Mouse (Mus musculus): ENCODE data around the gene Ogg1. TPM values are rescaled to one million over a fixed set of nuclear protein-coding genes. Genes with fewer than 3 reads are reported as not detected.
"Not testable (repeated sequence)": the region's sequence is repeated elsewhere in the genome, so short reads cannot be mapped to it uniquely, and the experiment has no call there.

The Ogg1 gene
- polyA plus RNA-seq, 1 experiment from 2014 or later = 13.8 TPM

DNA sequence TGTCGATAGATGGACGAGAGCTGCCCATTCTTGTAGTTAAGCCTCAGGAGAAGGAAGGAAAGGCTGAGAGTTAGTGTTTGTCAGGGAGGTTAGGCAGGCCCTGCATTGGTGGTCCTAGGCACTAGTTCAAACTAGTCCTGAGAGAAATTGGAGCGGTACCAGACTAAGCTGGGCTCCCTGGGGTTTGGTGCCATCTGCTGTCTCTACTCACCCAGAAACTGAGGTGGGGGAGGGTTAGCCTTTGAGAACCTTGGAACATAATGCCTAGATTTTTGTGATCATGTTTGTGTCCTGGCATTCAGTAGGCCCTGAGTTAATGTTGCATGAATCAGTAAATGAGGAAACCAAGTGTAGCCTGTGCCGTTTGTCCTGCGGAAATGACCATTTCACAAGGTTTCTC, 18.6 kb upstream of the Ogg1 start:
- WGBS = 40% methylated on average over 5 of the region's 5 CpGs
- DNase-seq (ENCODE audit: low spot score, missing footprints) = no peak
- Histone ChIP-seq H3K4me1 (ENCODE audit: control insufficient read depth, insufficient read depth, low read length) (peaks cover 15% of the 10 kb centered on the region), H3K27ac (ENCODE audit: low read depth, low read length) (no peak overlapping the region), H3K36me3 (ENCODE audit: control insufficient read depth, insufficient read depth, low read length) (peaks cover 3% of the 10 kb centered on the region; the same call in 1 of the 2 replicates), H3K4me3 (ENCODE audit: low read depth, low read length) (peak overlapping the region; percentile 97), H3K4me2 (peak overlapping the region; percentile 98), H3K9ac (ENCODE audit: low read length) (peak overlapping the region; percentile 93), H3K9me3 (ENCODE audit: control insufficient read depth, low read length) (no peaks in the 10 kb centered on the region), H3K27me3 (ENCODE audit: control insufficient read depth, insufficient read depth, low read length) (no peaks in the 10 kb centered on the region)
- no peak for ATAC-seq (ENCODE audit: low FRiP score)

DNA sequence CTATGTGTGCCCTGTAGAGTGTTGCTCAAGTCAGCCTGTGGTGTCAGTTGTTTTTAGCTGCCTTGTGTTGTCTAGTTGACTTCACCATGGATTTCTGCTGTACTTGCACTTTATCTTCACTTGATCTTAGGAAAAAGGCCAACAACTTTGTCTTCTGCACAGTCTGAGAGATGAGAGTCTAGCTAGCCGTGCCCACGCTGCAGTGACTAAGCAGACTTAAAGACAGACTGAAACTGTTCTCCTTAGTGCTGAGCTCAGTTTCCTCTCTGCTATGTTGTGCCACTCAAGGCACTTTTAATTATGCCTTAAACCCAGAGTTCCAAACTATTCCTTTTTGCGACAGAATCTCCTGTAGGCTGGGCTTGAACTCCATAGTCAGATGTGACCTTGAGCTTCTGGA, 10.8 kb upstream of the Ogg1 start:
- Histone ChIP-seq H3K4me3 (ENCODE audit: low read depth, low read length) (no peak overlapping the region), H3K27ac (ENCODE audit: low read depth, low read length) (no peak overlapping the region), H3K27me3 (ENCODE audit: control insufficient read depth, insufficient read depth, low read length) (no peaks in the 10 kb centered on the region), H3K4me2 (no peak overlapping the region), H3K4me1 (ENCODE audit: control insufficient read depth, insufficient read depth, low read length) (no peaks in the 10 kb centered on the region), H3K9me3 (ENCODE audit: control insufficient read depth, low read length) (no peaks in the 10 kb centered on the region), H3K36me3 (ENCODE audit: control insufficient read depth, insufficient read depth, low read length) (peaks cover 58% of the 10 kb centered on the region), H3K9ac (ENCODE audit: low read length) (no peak overlapping the region)
- WGBS = 95% methylated on average over 3 of the region's 3 CpGs
- DNase-seq (ENCODE audit: low spot score, missing footprints) = no peak
- ATAC-seq (ENCODE audit: low FRiP score) = no peak

DNA sequence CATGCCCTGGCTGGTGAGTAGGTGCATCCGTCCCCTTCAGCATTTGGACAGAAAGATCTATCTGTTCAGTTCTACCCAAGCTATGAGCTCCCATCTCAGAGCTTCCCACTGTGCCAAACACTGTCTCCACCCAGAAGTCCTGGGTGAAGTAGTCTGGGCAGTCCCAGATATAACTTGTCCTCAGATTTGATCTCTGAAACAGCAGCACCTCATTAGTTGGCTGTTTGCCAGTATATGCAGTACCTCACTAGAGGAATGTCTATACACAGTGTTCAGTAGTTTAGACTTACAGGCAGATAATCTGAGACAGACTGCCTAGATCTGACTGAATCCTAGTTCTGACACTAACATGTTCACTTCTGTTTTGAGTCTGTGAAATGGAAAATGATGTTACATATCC, 2.6 kb downstream of the Ogg1 start:
- no peak overlapping the region for H3K9ac ChIP-seq (ENCODE audit: low read length)
- no peak overlapping the region for H3K27ac ChIP-seq (ENCODE audit: low read depth, low read length)
- WGBS = 90% methylated on average over 1 of the region's 1 CpGs
- H3K36me3 ChIP-seq (ENCODE audit: control insufficient read depth, insufficient read depth, low read length) = peaks cover 3% of the 10 kb centered on the region
- H3K27me3 ChIP-seq (ENCODE audit: control insufficient read depth, insufficient read depth, low read length) = no peaks in the 10 kb centered on the region
- peaks cover 7% of the 10 kb centered on the region; the same call in 1 of the 2 replicates for H3K4me1 ChIP-seq (ENCODE audit: control insufficient read depth, insufficient read depth, low read length)
- DNase-seq (ENCODE audit: low spot score, missing footprints) (peak; percentile 28), ATAC-seq (ENCODE audit: low FRiP score) (no peak)
- H3K4me2 ChIP-seq = no peak overlapping the region
- H3K9me3 ChIP-seq (ENCODE audit: control insufficient read depth, low read length) = no peaks in the 10 kb centered on the region
- no peak overlapping the region for H3K4me3 ChIP-seq (ENCODE audit: low read depth, low read length)

DNA sequence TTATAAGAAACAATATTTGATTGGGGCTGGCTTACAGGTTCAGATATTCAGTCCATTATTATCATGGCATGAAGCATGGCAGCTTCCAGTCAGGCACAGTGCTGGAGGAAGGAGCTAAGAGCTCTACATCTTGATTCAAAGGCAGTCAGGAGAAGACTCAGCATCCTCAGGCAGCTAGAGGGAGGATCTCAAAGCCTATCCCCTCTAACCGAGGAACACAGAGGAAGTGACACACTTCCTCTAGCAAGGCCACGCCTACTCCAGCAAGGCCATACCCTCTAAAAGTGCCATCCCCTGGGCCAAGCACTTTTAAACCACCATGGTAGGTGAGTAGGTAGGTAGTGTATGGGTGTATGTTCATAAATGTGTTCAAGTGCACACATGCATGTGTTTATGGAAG, 3.8 kb downstream of the Ogg1 start:
- Histone ChIP-seq H3K4me3 (ENCODE audit: low read depth, low read length) (no peak overlapping the region), H3K4me1 (ENCODE audit: control insufficient read depth, insufficient read depth, low read length) (peaks cover 7% of the 10 kb centered on the region; the same call in 1 of the 2 replicates), H3K9ac (ENCODE audit: low read length) (no peak overlapping the region), H3K27me3 (ENCODE audit: control insufficient read depth, insufficient read depth, low read length) (no peaks in the 10 kb centered on the region), H3K9me3 (ENCODE audit: control insufficient read depth, low read length) (no peaks in the 10 kb centered on the region), H3K36me3 (ENCODE audit: control insufficient read depth, insufficient read depth, low read length) (peaks cover 2% of the 10 kb centered on the region; the same call in 1 of the 2 replicates), H3K4me2 (no peak overlapping the region), H3K27ac (ENCODE audit: low read depth, low read length) (no peak overlapping the region)
- no peak for DNase-seq (ENCODE audit: low spot score, missing footprints)
- ATAC-seq (ENCODE audit: low FRiP score) = no peak
- WGBS = 71% methylated on average over 2 of the region's 2 CpGs

DNA sequence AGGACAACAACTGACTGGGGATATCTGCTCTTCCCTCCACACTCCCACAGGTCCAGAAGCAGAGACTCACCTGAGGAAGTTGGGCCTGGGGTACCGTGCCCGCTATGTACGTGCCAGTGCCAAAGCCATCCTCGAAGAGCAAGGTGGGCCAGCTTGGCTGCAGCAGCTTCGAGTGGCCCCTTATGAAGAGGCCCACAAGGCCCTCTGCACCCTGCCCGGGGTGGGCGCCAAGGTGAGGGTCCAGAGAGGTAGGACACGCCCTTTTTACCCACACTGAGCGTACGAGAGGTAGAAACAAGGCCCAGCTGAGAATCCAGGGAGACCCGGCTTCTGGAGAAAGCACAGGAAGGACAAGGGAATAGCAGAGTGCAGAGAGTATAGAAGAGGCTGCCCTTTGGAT, 4.9 kb downstream of the Ogg1 start:
- no peak overlapping the region for H3K4me3 ChIP-seq (ENCODE audit: low read depth, low read length)
- 91% methylated on average over 11 of the region's 11 CpGs for WGBS
- no peaks in the 10 kb centered on the region for H3K9me3 ChIP-seq (ENCODE audit: control insufficient read depth, low read length)
- peaks cover 5% of the 10 kb centered on the region; the same call in 1 of the 2 replicates for H3K4me1 ChIP-seq (ENCODE audit: control insufficient read depth, insufficient read depth, low read length)
- no peak overlapping the region for H3K27ac ChIP-seq (ENCODE audit: low read depth, low read length)
- H3K4me2 ChIP-seq = no peak overlapping the region
- DNase-seq (ENCODE audit: low spot score, missing footprints) = peak; percentile 26
- no peak overlapping the region for H3K9ac ChIP-seq (ENCODE audit: low read length)
- ATAC-seq (ENCODE audit: low FRiP score) = no peak
- H3K36me3 ChIP-seq (ENCODE audit: control insufficient read depth, insufficient read depth, low read length) = peaks cover 5% of the 10 kb centered on the region; the same call in 1 of the 2 replicates
- H3K27me3 ChIP-seq (ENCODE audit: control insufficient read depth, insufficient read depth, low read length) = no peaks in the 10 kb centered on the region

DNA sequence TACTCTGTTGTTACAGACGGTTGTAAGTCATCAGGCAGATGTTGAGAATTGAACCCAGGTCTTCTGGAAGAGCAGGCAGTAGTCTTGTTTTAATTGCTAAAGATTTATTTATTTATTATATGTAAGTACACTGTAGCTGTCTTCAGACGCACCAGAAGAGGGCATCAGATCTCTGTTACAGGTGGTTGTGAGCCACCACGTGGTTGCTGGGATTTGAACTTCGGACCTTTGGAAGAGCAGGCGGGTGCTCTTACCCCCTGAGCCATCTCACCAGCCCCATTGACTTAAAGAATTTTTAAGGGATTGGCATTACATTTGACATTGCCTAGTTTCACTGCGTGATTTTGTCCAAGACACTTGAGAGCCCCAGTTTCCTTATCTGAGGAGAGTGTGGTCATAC, 6.0 kb downstream of the Ogg1 start:
- H3K4me3 ChIP-seq (ENCODE audit: low read depth, low read length); H3K36me3 ChIP-seq (ENCODE audit: control insufficient read depth, insufficient read depth, low read length); H3K9me3 ChIP-seq (ENCODE audit: control insufficient read depth, low read length); ATAC-seq (ENCODE audit: low FRiP score); H3K27ac ChIP-seq (ENCODE audit: low read depth, low read length); H3K4me1 ChIP-seq (ENCODE audit: control insufficient read depth, insufficient read depth, low read length); H3K27me3 ChIP-seq (ENCODE audit: control insufficient read depth, insufficient read depth, low read length); H3K9ac ChIP-seq (ENCODE audit: low read length); H3K4me2 ChIP-seq: not testable (repeated sequence)
- 74% methylated on average over 6 of the region's 6 CpGs for WGBS
- peak; percentile 45 for DNase-seq (ENCODE audit: low spot score, missing footprints)

DNA sequence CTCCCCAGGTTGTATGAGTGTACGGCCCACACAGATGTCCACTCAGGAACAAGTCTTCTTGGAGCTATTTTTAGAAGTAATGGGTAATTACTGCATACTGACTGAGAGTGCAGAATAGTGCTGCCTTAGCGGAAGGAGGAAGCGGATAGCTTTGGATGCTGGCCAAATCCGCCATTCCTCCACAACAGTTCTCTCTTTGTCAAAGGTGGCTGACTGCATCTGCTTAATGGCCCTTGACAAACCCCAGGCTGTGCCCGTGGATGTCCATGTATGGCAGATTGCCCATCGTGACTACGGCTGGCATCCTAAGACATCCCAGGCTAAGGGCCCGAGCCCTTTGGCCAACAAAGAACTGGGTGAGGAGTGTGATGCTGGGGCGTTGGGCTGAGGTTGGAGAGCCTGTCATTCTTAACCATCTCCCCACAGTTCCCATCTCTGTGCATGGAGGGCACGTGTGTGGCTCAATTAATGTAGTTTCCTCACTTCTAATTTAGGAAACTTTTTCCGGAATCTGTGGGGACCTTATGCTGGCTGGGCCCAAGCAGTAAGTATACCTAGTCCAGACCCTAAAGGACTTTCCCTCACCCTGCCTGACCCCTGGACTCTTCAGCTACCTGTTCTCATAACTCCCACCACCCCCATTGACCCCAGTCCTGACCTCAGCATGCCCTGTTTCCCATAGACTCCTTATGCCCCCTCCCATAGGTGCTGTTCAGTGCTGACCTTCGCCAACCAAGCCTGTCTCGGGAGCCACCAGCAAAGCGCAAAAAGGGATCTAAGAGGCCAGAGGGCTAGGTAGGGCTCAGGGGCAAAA, 6.6 kb downstream of the Ogg1 start:
- no peak for ATAC-seq (ENCODE audit: low FRiP score)
- no peak overlapping the region for H3K27ac ChIP-seq (ENCODE audit: low read depth, low read length)
- H3K27me3 ChIP-seq (ENCODE audit: control insufficient read depth, insufficient read depth, low read length) = no peaks in the 10 kb centered on the region
- H3K4me1 ChIP-seq (ENCODE audit: control insufficient read depth, insufficient read depth, low read length) = no peaks in the 10 kb centered on the region
- peaks cover 5% of the 10 kb centered on the region; the same call in 1 of the 2 replicates for H3K36me3 ChIP-seq (ENCODE audit: control insufficient read depth, insufficient read depth, low read length)
- no peak overlapping the region for H3K9ac ChIP-seq (ENCODE audit: low read length)
- 88% methylated on average over 14 of the region's 14 CpGs for whole genome bisulfite sequencing
- no peaks in the 10 kb centered on the region for H3K9me3 ChIP-seq (ENCODE audit: control insufficient read depth, low read length)
- no peak overlapping the region for H3K4me2 ChIP-seq
- no peak overlapping the region for H3K4me3 ChIP-seq (ENCODE audit: low read depth, low read length)
- DNase-seq (ENCODE audit: low spot score, missing footprints) = peak; percentile 73

DNA sequence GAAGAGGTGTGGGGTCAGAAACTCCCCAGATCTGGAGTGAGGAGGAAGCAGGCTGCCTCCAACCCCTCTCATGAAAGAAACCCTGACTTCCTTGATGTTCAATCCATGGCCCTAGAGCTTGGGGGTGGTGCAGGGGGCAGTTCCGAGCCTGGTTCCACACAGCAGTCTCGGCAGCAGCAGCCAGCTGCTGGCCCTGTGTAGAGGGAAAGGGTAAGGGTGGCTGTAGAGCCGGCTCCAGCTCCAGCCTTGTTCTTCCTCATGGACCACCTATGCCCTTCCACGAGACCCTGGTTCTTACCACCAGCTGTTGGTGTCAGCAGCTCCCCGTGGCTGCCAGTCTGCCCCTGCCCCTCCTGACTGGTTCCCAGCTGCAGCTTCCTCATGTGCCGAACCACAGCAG, 7.4 kb downstream of the Ogg1 start:
- no peak for DNase-seq (ENCODE audit: low spot score, missing footprints)
- WGBS = 82% methylated on average over 6 of the region's 6 CpGs
- Histone ChIP-seq H3K9me3 (ENCODE audit: control insufficient read depth, low read length) (no peaks in the 10 kb centered on the region), H3K27ac (ENCODE audit: low read depth, low read length) (no peak overlapping the region), H3K4me2 (no peak overlapping the region), H3K9ac (ENCODE audit: low read length) (no peak overlapping the region), H3K4me1 (ENCODE audit: control insufficient read depth, insufficient read depth, low read length) (no peaks in the 10 kb centered on the region), H3K27me3 (ENCODE audit: control insufficient read depth, insufficient read depth, low read length) (no peaks in the 10 kb centered on the region), H3K4me3 (ENCODE audit: low read depth, low read length) (no peak overlapping the region), H3K36me3 (ENCODE audit: control insufficient read depth, insufficient read depth, low read length) (peaks cover 5% of the 10 kb centered on the region; the same call in 1 of the 2 replicates)
- no peak for ATAC-seq (ENCODE audit: low FRiP score)

DNA sequence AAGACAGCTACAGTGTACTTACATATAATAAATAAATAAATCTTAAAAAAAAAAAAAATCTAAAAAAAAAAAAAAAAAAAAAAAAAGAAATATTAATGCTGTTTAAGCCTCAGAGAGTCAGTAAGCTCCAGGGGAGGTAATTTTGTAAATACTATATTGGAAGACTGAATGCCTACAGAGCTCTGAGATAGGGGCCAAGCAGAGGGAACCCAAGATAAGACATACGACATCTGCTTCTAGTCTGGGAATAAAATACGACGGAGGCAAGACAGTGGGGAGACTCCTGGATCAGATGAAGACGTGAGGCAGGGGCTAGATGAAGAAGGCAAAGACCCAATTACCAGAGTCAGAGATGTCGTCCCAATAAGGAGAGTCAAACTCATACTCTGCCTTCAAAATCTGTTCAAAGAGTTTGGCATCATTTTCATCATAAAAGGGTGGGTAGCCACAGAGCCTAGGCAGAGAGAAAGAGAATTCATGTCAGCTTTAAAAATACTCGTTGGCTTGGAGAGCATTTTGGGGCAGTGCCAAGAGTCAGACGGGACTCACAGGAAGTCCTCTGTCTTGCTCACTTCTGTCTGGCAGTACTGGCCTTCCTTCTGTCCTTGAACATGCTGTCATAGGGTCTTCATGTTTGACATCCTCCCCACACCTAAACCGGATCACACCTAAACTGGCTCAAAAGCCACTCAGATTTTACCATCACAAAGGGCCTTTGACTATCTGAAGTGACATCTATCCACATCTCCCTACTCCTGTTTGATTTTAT, 10.3 kb downstream of the Ogg1 start:
- H3K9me3 ChIP-seq (ENCODE audit: control insufficient read depth, low read length) = no peaks in the 10 kb centered on the region
- no peak overlapping the region for H3K27ac ChIP-seq (ENCODE audit: low read depth, low read length)
- no peak overlapping the region for H3K4me2 ChIP-seq
- 82% methylated on average over 8 of the region's 8 CpGs for WGBS
- DNase-seq (ENCODE audit: low spot score, missing footprints) (no peak), ATAC-seq (ENCODE audit: low FRiP score) (no peak)
- no peak overlapping the region for H3K4me3 ChIP-seq (ENCODE audit: low read depth, low read length)
- H3K9ac ChIP-seq (ENCODE audit: low read length) = no peak overlapping the region
- H3K36me3 ChIP-seq (ENCODE audit: control insufficient read depth, insufficient read depth, low read length) = 0 out of 2 replicates have a peak, but pooled peaks cover 3% of the 10 kb centered on the region
- H3K4me1 ChIP-seq (ENCODE audit: control insufficient read depth, insufficient read depth, low read length) = no peaks in the 10 kb centered on the region
- no peaks in the 10 kb centered on the region for H3K27me3 ChIP-seq (ENCODE audit: control insufficient read depth, insufficient read depth, low read length)

Data from midbrain, embryonic 11.5 days (tissue).